Mouse (Mus musculus): ENCODE measurements around the gene Gm9602. TPM values are rescaled to one million over a fixed set of nuclear protein-coding genes. Genes with fewer than 3 reads are reported as not detected.
"Not testable (repeated sequence)": the region's sequence is repeated elsewhere in the genome, so short reads cannot be mapped to it uniquely, and the experiment has no call there.

Gm9602 gene
- polyA plus RNA-seq (2015; fragmentation: Nextera tagmentation; extraction: Ambion mirVana), result not detected in 2 replicates

GRCm38 (mm10) chr14:4776037-4776436, at the start of gene Gm9602:
TSS of gene Gm9602 (plus strand) at chr14:4776337.
- not testable (repeated sequence) for DNase-seq (ENCODE audit: low spot score); ATAC-seq (ENCODE audit: low FRiP score, low TSS enrichment); H3K9me3 ChIP-seq (ENCODE audit: control insufficient read depth, low read length); H3K9ac ChIP-seq (ENCODE audit: low read length); H3K4me3 ChIP-seq (ENCODE audit: low read depth, low read length); H3K27ac ChIP-seq (replicated peaks); H3K27me3 ChIP-seq (ENCODE audit: control insufficient read depth, insufficient read depth, low read length); H3K36me3 ChIP-seq (ENCODE audit: control insufficient read depth, insufficient read depth, low read length); H3K4me2 ChIP-seq (replicated peaks; ENCODE audit: low read depth); H3K4me1 ChIP-seq (replicated peaks; ENCODE audit: control insufficient read depth, insufficient read depth)
- WGBS, result 60% methylated on average over 1 of the region's 2 CpGs

DNA sequence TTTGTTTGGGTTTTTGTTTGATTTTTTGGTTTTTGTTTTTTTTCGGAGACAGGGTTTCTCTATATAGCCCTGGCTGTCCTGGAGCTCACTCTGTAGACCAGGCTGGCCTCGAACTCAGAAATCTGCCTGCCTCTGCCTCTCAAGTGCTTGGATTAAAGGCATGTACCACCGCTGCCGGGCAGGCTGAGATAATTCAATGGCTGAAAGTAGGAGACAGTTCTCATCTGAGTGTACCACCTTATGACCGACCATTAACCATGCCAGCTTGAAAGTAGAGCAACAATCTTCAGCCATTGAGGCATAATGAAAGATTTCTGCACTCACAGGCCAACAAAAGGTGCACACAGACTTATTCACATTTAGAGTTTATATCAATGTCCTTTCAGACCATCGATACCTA, 30.3 kb downstream of the Gm9602 start:
- not testable (repeated sequence) for H3K9me3 ChIP-seq (ENCODE audit: control insufficient read depth, low read length); H3K36me3 ChIP-seq (ENCODE audit: control insufficient read depth, insufficient read depth, low read length); H3K4me1 ChIP-seq (replicated peaks; ENCODE audit: control insufficient read depth, insufficient read depth); H3K27me3 ChIP-seq (ENCODE audit: control insufficient read depth, insufficient read depth, low read length); H3K27ac ChIP-seq (replicated peaks); H3K9ac ChIP-seq (ENCODE audit: low read length); H3K4me2 ChIP-seq (replicated peaks; ENCODE audit: low read depth); H3K4me3 ChIP-seq (ENCODE audit: low read depth, low read length); DNase-seq (ENCODE audit: low spot score); ATAC-seq (ENCODE audit: low FRiP score, low TSS enrichment)
- 73% methylated on average over 6 of the region's 6 CpGs for WGBS

GRCm38 (mm10) chr14:4821950-4822349, 45.8 kb downstream of the Gm9602 start:
- H3K4me1 ChIP-seq (replicated peaks; ENCODE audit: control insufficient read depth, insufficient read depth); H3K9me3 ChIP-seq (ENCODE audit: control insufficient read depth, low read length); H3K9ac ChIP-seq (ENCODE audit: low read length); ATAC-seq (ENCODE audit: low FRiP score, low TSS enrichment); H3K4me2 ChIP-seq (replicated peaks; ENCODE audit: low read depth); H3K4me3 ChIP-seq (ENCODE audit: low read depth, low read length); DNase-seq (ENCODE audit: low spot score); H3K27ac ChIP-seq (replicated peaks); H3K36me3 ChIP-seq (ENCODE audit: control insufficient read depth, insufficient read depth, low read length); H3K27me3 ChIP-seq (ENCODE audit: control insufficient read depth, insufficient read depth, low read length): not testable (repeated sequence)
- 85% methylated on average over 4 of the region's 7 CpGs for WGBS

Other genes starting within 250 kb of the Gm9602 start
- gene Gm3047, start 220.9 kb upstream of the Gm9602 start, polyA plus RNA-seq (2015; fragmentation: Nextera tagmentation; extraction: Ambion mirVana), result not detected in 2 replicates
- gene Gm8159, start 144.0 kb upstream of the Gm9602 start, polyA plus RNA-seq (2015; fragmentation: Nextera tagmentation; extraction: Ambion mirVana), result not detected in 2 replicates
- not detected in 2 replicates for gene Gm3239, start 112.1 kb upstream of the Gm9602 start, polyA plus RNA-seq (2015; fragmentation: Nextera tagmentation; extraction: Ambion mirVana)
- gene Gm7876, start 67.1 kb upstream of the Gm9602 start, polyA plus RNA-seq (2015; fragmentation: Nextera tagmentation; extraction: Ambion mirVana), result not detected in 2 replicates
- not detected in 2 replicates for gene Gm3252, start 49.6 kb upstream of the Gm9602 start, polyA plus RNA-seq (2015; fragmentation: Nextera tagmentation; extraction: Ambion mirVana)
- gene Gm3269, start 61.8 kb downstream of the Gm9602 start, polyA plus RNA-seq (2015; fragmentation: Nextera tagmentation; extraction: Ambion mirVana), result not detected in 2 replicates
- 0.32 TPM in 1 of 2 replicates, not detected in the other for gene Gm3264, start 79.2 kb downstream of the Gm9602 start, polyA plus RNA-seq (2015; fragmentation: Nextera tagmentation; extraction: Ambion mirVana)
- not detected in 2 replicates for gene Gm3278, start 116.1 kb downstream of the Gm9602 start, polyA plus RNA-seq (2015; fragmentation: Nextera tagmentation; extraction: Ambion mirVana)
- not detected in 2 replicates for gene Gm8297, start 207.6 kb downstream of the Gm9602 start, polyA plus RNA-seq (2015; fragmentation: Nextera tagmentation; extraction: Ambion mirVana)
- gene Gm3298, start 239.6 kb downstream of the Gm9602 start, polyA plus RNA-seq (2015; fragmentation: Nextera tagmentation; extraction: Ambion mirVana), result not detected in 2 replicates